Mouse (Mus musculus) neural tube, embryonic 14.5 days (tissue): ENCODE measurements around the gene Adap1. TPM values are rescaled to one million over a fixed set of nuclear protein-coding genes. Genes with fewer than 3 reads are reported as not detected.
A peak's percentile ranks its signal among the peaks of the same experiment; 100 is the strongest.

Experiments used
- ATAC-seq: fragments of 200-750 bp; cut with Nextera tagmentation; 2 replicates; pipeline ENCODE4 v1.8.0; 2017; ENCODE audit warnings: low read depth, mild to moderate bottlenecking, moderate TSS enrichment, moderate library complexity
- H3K27ac ChIP-seq: fragments of 300-500 bp; sonication (generic); 2 replicates; pipeline ENCODE4 v1.5.1; 2014; ENCODE audit warnings: low read depth, mild to moderate bottlenecking, control low read depth, low read length, moderate library complexity, mixed read lengths
- H3K27me3 ChIP-seq: fragments of 300-500 bp; sonication (generic); 2 replicates; pipeline ENCODE4 v1.6.1; 2014; ENCODE audit warnings: low read length; ENCODE audit not compliant: control insufficient read depth, insufficient read depth
- H3K36me3 ChIP-seq: fragments of 300-500 bp; sonication (generic); 2 replicates; pipeline ENCODE4 v1.6.1; 2014; ENCODE audit warnings: low read length, mixed read lengths; ENCODE audit not compliant: control insufficient read depth, insufficient read depth
- H3K4me1 ChIP-seq: fragments of 300-500 bp; sonication (generic); 2 replicates; pipeline ENCODE4 v1.6.1; 2014; ENCODE audit warnings: low read length; ENCODE audit not compliant: control insufficient read depth, insufficient read depth
- H3K4me2 ChIP-seq: fragments of 300-500 bp; sonication (generic); 2 replicates; pipeline ENCODE4 v1.6.1; 2014; ENCODE audit warnings: mild to moderate bottlenecking, low read depth, low read length, control low read depth
- H3K4me3 ChIP-seq: fragments of 300-500 bp; sonication (generic); 2 replicates; pipeline ENCODE4 v1.5.1; 2014; ENCODE audit warnings: low read depth, low read length, control low read depth, mixed read lengths
- H3K9ac ChIP-seq: fragments of 300-500 bp; sonication (generic); replicated peaks from 2 replicates; pipeline ENCODE4 v1.6.1; 2014; ENCODE audit warnings: low read depth, mild to moderate bottlenecking, control low read depth, low read length, mixed read lengths
- H3K9me3 ChIP-seq: fragments of 300-500 bp; sonication (generic); 2 replicates; pipeline ENCODE4 v1.6.1; 2016; ENCODE audit warnings: low read length; ENCODE audit not compliant: control insufficient read depth
- WGBS: fragments of 180-500 bp; shearing (Covaris S2); extraction: QIAGEN DNeasy Blood & Tissue Kit; methylation state at CpG from one replicate; pipeline ENCODE4 v1.1.7; 2014; 5-methylcytosine and 5-hydroxymethylcytosine counted together
- polyA plus RNA-seq: library from polyadenylated mRNA; unstranded; fragments of >200 nt; fragmentation: Nextera tagmentation; extraction: Ambion mirVana; gene quantifications from 2 replicates; pipeline ENCODE4 v1.2.1, GENCODE M21; 2014

The Adap1 gene
- polyA plus RNA-seq, 1 experiment from 2014 or later = 64.6 TPM

DNA sequence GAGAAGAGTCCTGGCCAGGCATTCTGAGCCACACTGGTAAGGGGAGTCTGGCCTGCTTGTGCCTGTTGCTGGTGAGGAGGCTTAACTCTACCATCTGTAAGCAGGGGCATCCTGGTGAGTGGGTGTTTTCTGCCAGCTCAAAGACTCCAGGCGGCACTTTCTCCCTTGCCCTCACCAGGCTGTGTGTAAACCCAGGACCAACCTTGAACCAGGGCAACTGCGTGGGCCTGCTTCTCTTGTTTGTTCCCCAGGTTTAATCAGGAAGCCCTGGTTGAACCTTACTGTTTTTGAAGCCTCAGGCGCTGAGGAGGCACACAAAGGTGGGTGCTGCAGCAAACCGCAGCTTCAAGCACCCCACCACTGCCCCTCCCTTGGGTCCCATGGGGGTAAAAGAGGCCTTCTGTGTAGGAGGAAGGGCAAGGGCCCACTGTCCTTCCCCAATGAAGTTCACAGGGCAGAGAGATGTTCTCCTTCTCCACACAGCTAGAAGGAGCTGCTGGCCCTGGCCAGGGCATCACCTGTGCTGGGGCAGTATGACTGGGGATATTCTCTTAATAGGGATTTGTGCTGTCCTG lies 42.5 kb upstream of the Adap1 start:
- Histone ChIP-seq H3K4me3 (no peak overlapping the region), H3K4me2 (no peak overlapping the region), H3K27ac (no peak overlapping the region), H3K9me3 (no peaks in the 10 kb centered on the region), H3K9ac (no peak overlapping the region), H3K27me3 (no peaks in the 10 kb centered on the region), H3K4me1 (peaks cover 18% of the 10 kb centered on the region), H3K36me3 (no peaks in the 10 kb centered on the region)
- 97% methylated on average over 4 of the region's 4 CpGs for WGBS
- ATAC-seq = no peak

GRCm38 (mm10) chr5:139366484-139366883 lies 41.1 kb upstream of the Adap1 start:
- Histone ChIP-seq H3K4me1 (peaks cover 9% of the 10 kb centered on the region), H3K9me3 (no peaks in the 10 kb centered on the region), H3K36me3 (no peaks in the 10 kb centered on the region), H3K27ac (no peak overlapping the region), H3K4me2 (no peak overlapping the region), H3K27me3 (no peaks in the 10 kb centered on the region), H3K4me3 (no peak overlapping the region), H3K9ac (no peak overlapping the region)
- no peak for ATAC-seq
- 74% methylated on average over 11 of the region's 11 CpGs for WGBS

- Histone ChIP-seq H3K27me3 (no peaks in the 10 kb centered on the region), H3K4me1 (0 out of 2 replicates have a peak, but pooled peaks cover 5% of the 10 kb centered on the region), H3K4me3 (no peak overlapping the region), H3K4me2 (no peak overlapping the region), H3K36me3 (no peaks in the 10 kb centered on the region), H3K27ac (no peak overlapping the region), H3K9me3 (no peaks in the 10 kb centered on the region), H3K9ac (no peak overlapping the region)
- 85% methylated on average over 1 of the region's 1 CpGs for WGBS
- ATAC-seq = no peak
Observed at GRCm38 (mm10) chr5:139365827-139366226, 40.4 kb upstream of the Adap1 start.

DNA sequence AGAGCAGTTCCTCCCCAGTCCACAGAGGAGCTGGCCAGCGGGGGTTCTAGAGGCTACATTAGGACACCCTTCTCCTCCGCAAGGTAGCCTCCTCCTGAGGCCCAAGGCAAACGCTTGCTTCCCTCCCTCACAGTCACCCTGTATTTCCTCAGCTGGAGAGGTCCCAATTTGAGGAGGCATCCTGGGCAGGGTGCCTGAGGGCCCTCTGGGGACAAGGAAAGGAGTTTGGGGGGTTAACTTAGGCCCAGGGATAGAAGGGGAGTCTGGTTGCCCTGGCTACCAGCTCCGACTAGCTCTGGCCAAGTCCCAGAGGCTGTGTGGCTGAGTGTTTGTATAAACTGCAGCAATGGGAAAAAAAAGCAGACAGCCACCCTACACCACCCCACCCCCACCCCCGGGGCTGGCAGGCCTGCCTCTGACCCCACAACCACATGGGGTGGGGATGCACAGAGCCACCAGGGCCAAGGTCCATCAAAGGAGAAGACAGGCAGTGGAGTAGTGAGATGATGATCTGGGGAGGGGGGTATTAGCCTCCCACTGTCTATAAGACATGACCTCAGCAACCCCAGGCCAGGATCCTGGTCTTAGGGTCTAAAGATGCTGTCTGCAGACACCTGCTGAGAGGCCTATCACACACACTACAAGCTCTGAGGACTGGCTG lies 39.6 kb upstream of the Adap1 start:
- ATAC-seq = peak; percentile 41
- no peak overlapping the region for H3K4me2 ChIP-seq

DNA sequence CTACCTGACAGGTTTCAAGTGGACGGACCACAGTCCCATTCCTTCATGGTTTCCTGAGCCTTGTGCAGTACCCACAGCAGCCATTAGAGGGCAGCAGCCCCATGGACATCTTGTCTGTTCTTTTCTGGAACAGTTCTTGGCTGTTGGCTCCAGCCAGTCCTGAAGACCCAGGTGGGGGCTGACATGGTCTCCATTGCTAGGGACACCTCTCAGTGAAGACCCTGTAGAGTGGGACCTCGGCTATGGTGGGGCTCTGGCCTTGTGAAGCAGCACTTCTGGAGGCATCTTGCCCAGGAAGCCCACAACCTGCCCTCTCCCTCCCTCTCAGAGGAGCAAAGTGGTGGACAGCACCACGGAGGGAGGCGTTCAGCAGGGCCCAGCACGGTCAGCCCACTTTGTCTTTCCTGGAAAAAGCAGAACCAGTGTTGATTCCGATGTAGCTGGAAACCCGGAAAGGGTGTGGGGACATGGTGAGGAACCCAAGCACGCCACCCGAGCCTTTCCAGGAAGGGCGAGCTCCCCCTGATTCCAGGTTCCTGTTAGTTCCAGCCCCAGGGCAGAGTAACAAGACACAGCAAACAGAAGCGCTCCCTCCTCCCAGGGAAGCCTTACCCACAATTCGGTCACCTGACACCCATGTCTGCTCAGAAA lies 39.0 kb upstream of the Adap1 start:
- no peaks in the 10 kb centered on the region for H3K36me3 ChIP-seq
- peak; percentile 68 for ATAC-seq
- H3K4me1 ChIP-seq = 0 out of 2 replicates have a peak, but pooled peaks cover 5% of the 10 kb centered on the region
- H3K27ac ChIP-seq = no peak overlapping the region; the same call in 1 of the 2 replicates
- 49% methylated on average over 12 of the region's 12 CpGs for WGBS
- H3K4me2 ChIP-seq = no peak overlapping the region
- no peaks in the 10 kb centered on the region for H3K9me3 ChIP-seq
- no peak overlapping the region for H3K4me3 ChIP-seq
- H3K27me3 ChIP-seq = no peaks in the 10 kb centered on the region
- no peak overlapping the region for H3K9ac ChIP-seq

More for the DNA sequence above, 39.6 kb upstream of the Adap1 start:
- H3K4me3 ChIP-seq = no peak overlapping the region
- no peak overlapping the region; the same call in 1 of the 2 replicates for H3K27ac ChIP-seq
- H3K4me1 ChIP-seq = 0 out of 2 replicates have a peak, but pooled peaks cover 5% of the 10 kb centered on the region
- no peaks in the 10 kb centered on the region for H3K9me3 ChIP-seq
- no peaks in the 10 kb centered on the region for H3K36me3 ChIP-seq
- H3K9ac ChIP-seq = no peak overlapping the region
- WGBS = 32% methylated on average over 5 of the region's 5 CpGs
- H3K27me3 ChIP-seq = no peaks in the 10 kb centered on the region

- ATAC-seq = no peak
- H3K4me3 ChIP-seq = no peak overlapping the region
- 77% methylated on average over 7 of the region's 7 CpGs for WGBS
- no peak overlapping the region for H3K27ac ChIP-seq
- no peaks in the 10 kb centered on the region for H3K36me3 ChIP-seq
- H3K27me3 ChIP-seq = no peaks in the 10 kb centered on the region
- no peaks in the 10 kb centered on the region for H3K9me3 ChIP-seq
- H3K9ac ChIP-seq = no peak overlapping the region
- H3K4me1 ChIP-seq = 0 out of 2 replicates have a peak, but pooled peaks cover 5% of the 10 kb centered on the region
- no peak overlapping the region for H3K4me2 ChIP-seq
Observed at GRCm38 (mm10) chr5:139363858-139364257, 38.4 kb upstream of the Adap1 start.

DNA sequence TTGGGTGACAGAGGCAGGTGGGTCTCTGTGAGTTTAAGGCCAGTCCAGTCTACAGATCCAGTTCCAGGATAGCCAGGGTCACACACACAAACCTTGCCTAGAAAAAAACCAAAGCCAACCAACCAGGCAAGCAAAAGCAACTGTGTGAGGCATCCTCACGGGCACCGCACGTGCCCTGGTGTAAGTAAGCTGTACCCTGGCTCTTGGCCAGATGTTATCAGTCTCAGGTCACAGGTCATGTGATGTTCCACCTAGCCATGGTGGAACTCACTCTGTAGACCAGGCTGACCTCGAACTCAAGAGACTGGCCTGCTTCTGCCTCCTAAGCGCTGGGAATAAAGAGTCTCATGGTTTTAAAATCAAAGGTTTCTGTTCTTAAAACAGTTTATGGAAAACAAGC lies 33.8 kb upstream of the Adap1 start:
- H3K9ac ChIP-seq = no peak overlapping the region
- no peak overlapping the region for H3K27ac ChIP-seq
- H3K4me3 ChIP-seq = no peak overlapping the region
- 0 out of 2 replicates have a peak, but pooled peaks cover under 1% of the 10 kb centered on the region for H3K4me1 ChIP-seq
- no peaks in the 10 kb centered on the region for H3K27me3 ChIP-seq
- H3K4me2 ChIP-seq = no peak overlapping the region
- ATAC-seq = no peak
- H3K36me3 ChIP-seq = no peaks in the 10 kb centered on the region
- no peaks in the 10 kb centered on the region for H3K9me3 ChIP-seq
- 93% methylated on average over 5 of the region's 5 CpGs for WGBS

DNA sequence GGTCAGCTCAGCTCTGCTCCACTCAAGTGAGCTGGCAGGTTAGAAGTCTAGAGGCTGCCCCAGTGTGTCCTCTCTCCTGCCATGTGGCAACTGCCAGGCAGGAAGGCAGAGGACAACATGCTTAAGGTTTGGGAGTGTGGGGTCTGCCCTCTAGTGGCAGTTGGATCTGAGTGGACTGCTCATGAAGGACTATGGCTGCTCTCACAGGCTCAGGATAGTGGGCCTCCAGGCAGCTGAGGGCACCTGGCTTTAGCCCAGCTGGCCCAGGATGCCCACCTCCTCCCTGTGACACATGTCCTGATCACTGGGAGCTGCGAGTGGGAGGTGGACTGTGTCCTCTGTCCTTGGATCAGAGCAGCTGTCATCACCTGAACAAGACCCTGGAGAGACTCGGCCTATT lies 33.2 kb upstream of the Adap1 start:
- Histone ChIP-seq H3K4me1 (no peaks in the 10 kb centered on the region), H3K4me2 (no peak overlapping the region), H3K9ac (no peak overlapping the region), H3K36me3 (no peaks in the 10 kb centered on the region), H3K27me3 (no peaks in the 10 kb centered on the region), H3K9me3 (no peaks in the 10 kb centered on the region), H3K4me3 (no peak overlapping the region), H3K27ac (no peak overlapping the region)
- WGBS = 77% methylated on average over 2 of the region's 2 CpGs
- ATAC-seq = no peak

DNA sequence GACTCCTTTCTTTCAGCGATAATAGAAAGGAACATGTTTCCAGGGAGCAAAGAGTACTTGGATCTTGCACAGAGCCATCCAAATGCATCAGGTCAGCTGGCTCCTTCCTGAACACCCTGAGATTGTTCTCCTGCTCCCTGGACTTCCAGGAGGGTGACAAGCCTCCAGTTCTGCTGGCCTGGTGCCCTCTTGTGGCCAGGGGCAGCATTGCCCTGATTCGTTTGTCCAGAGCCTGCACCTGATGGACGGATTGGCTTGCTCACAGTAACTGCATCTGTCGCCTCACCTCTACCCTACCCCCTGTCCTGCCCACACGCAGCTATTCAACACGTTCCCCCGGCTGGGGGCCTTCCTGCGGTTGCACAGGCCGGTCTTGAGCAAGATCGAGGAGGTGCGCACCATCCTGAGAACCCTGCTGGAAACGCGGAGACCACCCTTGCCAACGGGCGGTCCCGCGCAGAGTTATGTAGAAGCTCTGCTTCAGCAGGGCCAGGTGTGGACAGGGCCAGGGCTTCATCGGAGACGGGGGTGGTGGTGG lies 29.9 kb upstream of the Adap1 start:
- H3K9me3 ChIP-seq = no peaks in the 10 kb centered on the region
- no peaks in the 10 kb centered on the region for H3K27me3 ChIP-seq
- H3K36me3 ChIP-seq = no peaks in the 10 kb centered on the region
- H3K9ac ChIP-seq = no peak overlapping the region
- no peaks in the 10 kb centered on the region for H3K4me1 ChIP-seq
- no peak overlapping the region for H3K4me3 ChIP-seq
- no peak overlapping the region for H3K4me2 ChIP-seq
- no peak overlapping the region for H3K27ac ChIP-seq
- 38% methylated on average over 19 of the region's 19 CpGs for WGBS
- no peak for ATAC-seq
